Mouse (Mus musculus) kidney, postnatal 0 days (tissue): ENCODE data around the gene Terb1. TPM values are rescaled to one million over a fixed set of nuclear protein-coding genes. Genes with fewer than 3 reads are reported as not detected.

Source experiments
- ATAC-seq: fragments of 200-750 bp; cut with Nextera tagmentation; replicated peaks from 2 replicates; pipeline ENCODE4 v1.8.0; 2017; ENCODE audit warnings: low read depth, moderate number of reproducible peaks, moderate TSS enrichment, moderate library complexity; ENCODE audit not compliant: low FRiP score
- DNase-seq: peaks from one replicate; pipeline ENCODE4 v3.0.0-alpha.2; 2016; ENCODE audit warnings: low spot score
- H3K27ac ChIP-seq: fragments of 300-500 bp; sonication (generic); 2 replicates; pipeline ENCODE4 v1.5.1; 2014; ENCODE audit warnings: mild to moderate bottlenecking
- H3K27me3 ChIP-seq: fragments of 300-500 bp; sonication (generic); 2 replicates; pipeline ENCODE4 v1.6.1; 2014; ENCODE audit warnings: low read length, mixed read lengths; ENCODE audit not compliant: insufficient read depth
- H3K36me3 ChIP-seq: fragments of 300-500 bp; sonication (generic); 2 replicates; pipeline ENCODE4 v1.6.1; 2014; ENCODE audit warnings: low read length, mixed read lengths; ENCODE audit not compliant: insufficient read depth
- H3K4me1 ChIP-seq: fragments of 300-500 bp; sonication (generic); replicated peaks from 2 replicates; pipeline ENCODE4 v1.6.1; 2014; ENCODE audit warnings: antibody characterized with exemption, low read length, mixed read lengths; ENCODE audit not compliant: insufficient read depth
- H3K4me2 ChIP-seq: fragments of 300-500 bp; sonication (generic); 2 replicates; pipeline ENCODE4 v1.6.1; 2014; ENCODE audit warnings: mild to moderate bottlenecking, low read length, moderate library complexity, mixed read lengths
- H3K4me3 ChIP-seq: fragments of 300-500 bp; sonication (generic); replicated peaks from 2 replicates; pipeline ENCODE4 v1.5.1; 2014; ENCODE audit warnings: low read depth, low read length
- H3K9ac ChIP-seq: fragments of 300-500 bp; sonication (generic); 2 replicates; pipeline ENCODE4 v1.6.1; 2014; ENCODE audit warnings: low read depth, low read length
- H3K9me3 ChIP-seq: fragments of 300-500 bp; sonication (generic); replicated peaks from 2 replicates; pipeline ENCODE4 v1.6.1; 2016; ENCODE audit warnings: low read length, inconsistent platforms, mixed read lengths
- CTCF ChIP-seq: IDR thresholded peaks from 2 replicates; pipeline ENCODE4 v1.5.1; 2016; ENCODE audit warnings: antibody characterized with exemption, low read depth, mild to moderate bottlenecking, moderate library complexity
- WGBS: fragments of 180-500 bp; shearing (Covaris S2); extraction: QIAGEN DNeasy Blood & Tissue Kit; methylation state at CpG from one replicate; pipeline ENCODE4 v1.1.7; 2014; 5-methylcytosine and 5-hydroxymethylcytosine counted together
- polyA plus RNA-seq: library from polyadenylated mRNA; unstranded; fragments of >200 nt; fragmentation: Nextera tagmentation; extraction: Ambion mirVana; gene quantifications from 2 replicates; pipeline ENCODE4 v1.2.1, GENCODE M21; 2015

Gene Terb1
- polyA plus RNA-seq, 1 experiment from 2014 or later, result 0.54 TPM

- H3K4me3 ChIP-seq, result peak overlapping the region; percentile 96
- TF ChIP-seq CTCF, result no peak
- H3K9ac ChIP-seq, result peak overlapping the region; percentile 93; the same call in 1 of the 2 replicates
- no peaks in the 10 kb centered on the region for H3K9me3 ChIP-seq
- no peaks in the 10 kb centered on the region for H3K27me3 ChIP-seq
- H3K36me3 ChIP-seq, result peaks cover 20% of the 10 kb centered on the region
- no peak overlapping the region for H3K27ac ChIP-seq
- ATAC-seq (peak; percentile 27; the same call in 1 of the 2 replicates), DNase-seq (no peak)
- H3K4me2 ChIP-seq, result peak overlapping the region; percentile 78
- H3K4me1 ChIP-seq, result peaks cover 6% of the 10 kb centered on the region; the same call in 1 of the 2 replicates
- WGBS, result 57% methylated on average over 7 of the region's 7 CpGs
Observed at GRCm38 (mm10) chr8:104443125-104443679, 66.5 kb downstream of the Terb1 start.

GRCm38 (mm10) chr8:104442299-104443124 is 67.2 kb downstream of the Terb1 start, which contains the start of gene Dync1li2:
TSS of gene Dync1li2 (minus strand) at chr8:104443047.
- ATAC-seq (peak; percentile 85), DNase-seq (peak; percentile 95)
- Histone ChIP-seq H3K36me3 (peaks cover 24% of the 10 kb centered on the region), H3K4me3 (peak within 1 kb of the TSS; percentile 96), H3K4me2 (peak within 1 kb of the TSS; percentile 78), H3K27me3 (no peaks in the 10 kb centered on the region), H3K27ac (peak within 1 kb of the TSS; percentile 81), H3K9me3 (no peaks in the 10 kb centered on the region), H3K4me1 (peaks cover 6% of the 10 kb centered on the region; the same call in 1 of the 2 replicates), H3K9ac (peak within 1 kb of the TSS; percentile 93)
- WGBS, result under 1% methylated on average over 75 of the region's 75 CpGs
- peak; percentile 90 for TF ChIP-seq CTCF

DNA sequence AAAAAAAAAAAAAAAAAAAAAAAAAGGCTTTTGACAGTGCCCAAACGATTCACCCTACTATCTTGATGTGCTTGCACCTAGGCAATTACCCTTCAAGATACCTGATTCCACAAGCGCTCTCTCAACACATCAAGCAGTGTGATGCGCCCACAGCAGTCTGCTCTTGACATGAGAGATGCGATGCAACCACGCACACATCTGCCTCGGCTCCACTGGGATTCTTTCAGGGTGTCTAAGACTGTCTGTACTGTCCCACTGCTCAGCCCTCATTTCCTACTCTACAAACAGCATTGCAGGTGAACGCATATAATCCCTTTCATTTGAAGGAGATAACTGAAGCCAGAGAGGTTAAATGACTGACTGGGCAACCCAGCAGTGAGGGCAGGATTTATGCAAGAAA is 68.1 kb downstream of the Terb1 start:
- H3K4me3 ChIP-seq, result peak overlapping the region; percentile 96
- H3K9me3 ChIP-seq, result no peaks in the 10 kb centered on the region
- peak overlapping the region; percentile 78 for H3K4me2 ChIP-seq
- H3K27ac ChIP-seq, result no peak overlapping the region
- no peak for DNase-seq
- WGBS, result 52% methylated on average over 7 of the region's 7 CpGs
- no peak for ATAC-seq
- TF ChIP-seq CTCF, result no peak
- H3K9ac ChIP-seq, result peak overlapping the region; percentile 93
- H3K4me1 ChIP-seq, result peaks cover 6% of the 10 kb centered on the region; the same call in 1 of the 2 replicates
- peaks cover 33% of the 10 kb centered on the region for H3K36me3 ChIP-seq
- no peaks in the 10 kb centered on the region for H3K27me3 ChIP-seq

DNA sequence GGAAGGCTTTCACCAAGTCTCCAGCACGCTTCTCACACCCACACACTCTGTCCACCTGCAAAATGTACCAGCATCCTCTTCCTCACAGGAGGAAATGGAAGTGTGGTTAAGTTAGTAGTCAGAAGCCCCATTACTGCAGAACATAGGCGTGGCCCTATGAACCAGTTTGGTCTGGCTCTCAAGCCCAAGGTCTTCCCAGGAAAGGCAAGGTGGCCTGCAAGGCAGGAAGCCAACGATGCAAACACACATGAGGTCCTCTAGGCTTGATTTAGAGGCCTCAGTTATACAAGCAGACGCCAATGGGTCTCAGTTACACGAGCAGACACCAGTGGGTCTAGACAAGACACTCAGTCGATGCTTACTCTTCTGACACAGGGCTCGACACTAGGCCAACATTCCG is 70.2 kb downstream of the Terb1 start:
- no peak overlapping the region for H3K27ac ChIP-seq
- DNase-seq (no peak), ATAC-seq (no peak)
- no peak overlapping the region for H3K4me2 ChIP-seq
- TF ChIP-seq CTCF, result no peak
- H3K9me3 ChIP-seq, result no peaks in the 10 kb centered on the region
- 91% methylated on average over 8 of the region's 8 CpGs for WGBS
- peaks cover 10% of the 10 kb centered on the region; the same call in 1 of the 2 replicates for H3K4me1 ChIP-seq
- no peaks in the 10 kb centered on the region for H3K27me3 ChIP-seq
- H3K36me3 ChIP-seq, result peaks cover 48% of the 10 kb centered on the region
- no peak overlapping the region for H3K4me3 ChIP-seq
- H3K9ac ChIP-seq, result no peak overlapping the region

- Histone ChIP-seq H3K4me1 (peaks cover 10% of the 10 kb centered on the region; the same call in 1 of the 2 replicates), H3K27me3 (no peaks in the 10 kb centered on the region), H3K4me2 (no peak overlapping the region), H3K9ac (no peak overlapping the region), H3K9me3 (no peaks in the 10 kb centered on the region), H3K4me3 (no peak overlapping the region), H3K27ac (no peak overlapping the region), H3K36me3 (peaks cover 59% of the 10 kb centered on the region)
- ATAC-seq, result no peak
- 95% methylated on average over 13 of the region's 13 CpGs for WGBS
- no peak for TF ChIP-seq CTCF
- no peak for DNase-seq
Observed at GRCm38 (mm10) chr8:104437494-104438135, 72.1 kb downstream of the Terb1 start.

DNA sequence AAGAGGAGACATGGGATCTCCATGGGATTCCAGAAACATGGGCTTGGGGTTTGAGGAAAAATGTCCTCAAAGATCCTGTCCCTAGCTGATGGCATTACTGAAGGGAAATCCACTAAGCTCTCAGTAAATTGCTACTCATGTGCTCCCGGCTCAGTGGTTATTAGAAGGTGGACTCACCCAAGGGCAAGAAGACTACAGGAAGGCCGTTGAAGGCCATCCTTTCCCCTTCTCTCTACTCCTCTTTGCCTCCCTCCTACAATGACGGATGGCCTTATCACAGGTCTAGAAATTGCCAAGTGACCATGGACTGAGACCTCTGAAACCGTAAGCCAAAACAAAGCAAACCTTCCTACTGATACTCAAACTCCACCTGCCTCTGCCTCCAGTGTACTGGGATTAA is 73.1 kb downstream of the Terb1 start:
- TF ChIP-seq CTCF, result no peak
- DNase-seq (no peak), ATAC-seq (no peak)
- 89% methylated on average over 4 of the region's 4 CpGs for WGBS
- H3K4me1 ChIP-seq, result peaks cover 4% of the 10 kb centered on the region; the same call in 1 of the 2 replicates
- no peak overlapping the region for H3K4me2 ChIP-seq
- H3K4me3 ChIP-seq, result no peak overlapping the region
- no peak overlapping the region for H3K9ac ChIP-seq
- peaks cover 69% of the 10 kb centered on the region for H3K36me3 ChIP-seq
- no peaks in the 10 kb centered on the region for H3K9me3 ChIP-seq
- no peaks in the 10 kb centered on the region for H3K27me3 ChIP-seq
- peak overlapping the region; percentile 50 for H3K27ac ChIP-seq
